Mouse (Mus musculus) urinary bladder, postnatal 14 days (tissue): ENCODE results near the gene Spsb4.

ENCODE experiments used
- DNase-seq: peaks from one replicate; pipeline ENCODE4 v3.0.0; 2021; ENCODE audit warnings: low spot score

Spsb4 gene

DNA sequence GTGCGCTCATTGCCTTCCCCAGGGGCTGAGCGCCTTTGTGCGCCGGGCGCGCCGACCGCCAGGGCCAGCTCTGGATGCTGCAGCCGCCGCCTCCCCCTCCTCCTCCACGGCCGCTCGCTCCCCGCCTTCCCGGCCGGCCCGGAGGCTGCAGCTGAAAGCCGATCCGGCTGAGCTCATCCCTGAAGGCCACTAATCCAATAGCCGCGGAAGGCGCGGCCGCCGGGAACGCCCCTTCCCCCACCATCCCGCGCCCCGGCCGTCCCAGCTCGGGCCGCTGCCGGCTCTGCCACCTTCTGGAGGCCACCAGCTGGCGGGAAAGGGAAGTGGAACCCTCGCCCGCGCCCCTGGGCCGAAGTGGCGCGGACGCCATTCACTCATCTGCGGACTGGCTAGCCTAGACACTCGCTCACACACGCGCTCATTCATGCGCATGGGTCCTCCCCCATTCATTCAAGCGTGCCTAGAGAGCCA lies at the start of gene Spsb4:
TSS of gene Spsb4 (minus strand) at position 167 of the 471 bp plus-strand sequence.
- DNase-seq = peak; percentile 78

DNA sequence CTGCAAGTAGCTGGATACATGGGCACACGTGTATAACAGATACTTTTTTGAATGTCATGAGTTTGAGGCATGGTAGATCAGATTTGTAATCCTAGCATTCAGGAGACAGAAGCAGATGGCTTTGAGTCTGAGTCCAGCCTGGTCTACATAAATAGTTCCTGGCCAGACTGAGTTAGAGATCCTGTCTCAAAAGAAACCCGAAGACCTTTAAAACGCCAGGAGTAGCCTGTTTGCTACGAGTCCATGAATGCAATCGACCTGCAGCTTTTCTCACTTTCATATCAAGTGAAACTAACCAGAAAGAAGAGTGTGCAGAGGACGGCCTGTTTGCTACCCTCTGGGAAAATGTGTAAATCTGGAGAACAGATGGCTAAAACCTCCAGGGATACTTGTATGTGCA lies 49.1 kb upstream of the Spsb4 start:
- no peak for DNase-seq

DNA sequence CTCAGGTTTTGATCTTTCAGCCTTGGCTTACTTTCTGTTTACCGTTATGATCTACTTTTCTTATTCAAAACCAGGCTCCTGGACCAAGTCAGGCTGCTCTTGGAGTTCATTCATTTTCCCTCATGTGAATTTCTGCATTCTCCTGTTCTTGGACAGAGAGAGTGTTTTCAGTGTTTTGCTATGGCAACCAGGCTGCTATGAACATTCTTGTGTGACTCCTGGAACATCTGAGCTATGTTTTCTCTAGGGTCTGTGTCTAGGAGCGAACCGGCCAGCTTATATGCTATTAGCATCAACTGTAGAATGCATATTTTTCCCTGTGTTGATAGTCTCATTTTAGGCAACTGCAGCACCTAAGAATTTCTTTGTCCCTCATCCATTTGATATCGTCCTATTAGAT lies 47.2 kb upstream of the Spsb4 start:
- DNase-seq = no peak

DNA sequence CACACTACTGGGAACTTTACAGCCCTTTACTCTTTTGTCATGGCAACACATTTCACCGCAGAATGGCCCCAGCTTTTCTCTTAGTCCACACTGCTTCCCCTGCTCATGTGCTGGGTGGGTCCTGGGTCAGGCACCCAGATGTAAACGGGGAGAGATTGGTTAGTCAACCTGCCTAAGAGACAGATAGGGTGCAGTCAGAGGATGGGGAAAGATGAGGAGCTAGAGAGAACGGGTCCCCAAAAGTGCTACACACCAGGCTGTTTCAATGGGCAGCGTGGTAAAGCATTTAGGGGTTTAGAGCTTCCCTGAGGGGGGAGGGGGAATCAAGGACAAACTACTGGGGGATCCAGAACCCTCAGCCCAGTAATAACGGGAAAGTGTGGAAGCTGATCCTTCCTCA lies 46.6 kb upstream of the Spsb4 start:
- DNase-seq = no peak

DNA sequence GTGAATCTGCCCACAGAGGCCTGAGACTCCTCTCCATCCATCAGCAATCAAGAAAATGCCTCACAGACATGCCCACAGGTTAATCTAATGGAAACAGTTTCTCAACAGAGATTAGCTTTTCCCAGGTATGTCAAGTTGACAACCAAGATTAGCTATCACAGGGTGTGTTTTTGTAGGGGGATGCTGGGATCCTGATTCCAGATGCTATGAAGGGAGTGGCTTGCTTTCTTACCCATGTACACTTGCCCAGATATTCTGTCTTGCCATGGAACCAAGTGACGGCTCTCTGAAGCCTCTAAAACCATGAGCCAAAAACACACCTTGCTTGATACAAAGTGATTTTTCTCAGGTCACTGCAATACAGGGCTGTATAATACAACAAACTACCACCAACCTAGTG lies 45.5 kb upstream of the Spsb4 start:
- no peak for DNase-seq

DNA sequence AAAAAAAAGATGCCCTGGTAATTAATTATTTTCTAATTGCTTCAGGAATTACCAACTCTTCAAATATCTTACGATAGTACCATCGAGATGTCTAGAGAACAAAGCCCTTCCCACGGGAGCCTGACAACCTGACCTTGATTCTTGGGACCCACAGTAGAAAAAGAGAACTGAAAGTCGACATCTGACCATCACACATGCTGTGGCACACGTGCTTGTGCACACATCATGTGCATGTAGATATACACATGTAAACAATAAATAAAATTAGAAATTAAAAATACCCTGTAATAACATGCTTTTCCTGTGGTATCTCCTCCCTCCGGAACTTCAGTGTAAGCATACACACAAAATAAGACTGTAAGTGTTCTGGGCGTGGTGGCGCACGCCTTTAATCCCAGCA lies 43.1 kb upstream of the Spsb4 start:
- no peak for DNase-seq

DNA sequence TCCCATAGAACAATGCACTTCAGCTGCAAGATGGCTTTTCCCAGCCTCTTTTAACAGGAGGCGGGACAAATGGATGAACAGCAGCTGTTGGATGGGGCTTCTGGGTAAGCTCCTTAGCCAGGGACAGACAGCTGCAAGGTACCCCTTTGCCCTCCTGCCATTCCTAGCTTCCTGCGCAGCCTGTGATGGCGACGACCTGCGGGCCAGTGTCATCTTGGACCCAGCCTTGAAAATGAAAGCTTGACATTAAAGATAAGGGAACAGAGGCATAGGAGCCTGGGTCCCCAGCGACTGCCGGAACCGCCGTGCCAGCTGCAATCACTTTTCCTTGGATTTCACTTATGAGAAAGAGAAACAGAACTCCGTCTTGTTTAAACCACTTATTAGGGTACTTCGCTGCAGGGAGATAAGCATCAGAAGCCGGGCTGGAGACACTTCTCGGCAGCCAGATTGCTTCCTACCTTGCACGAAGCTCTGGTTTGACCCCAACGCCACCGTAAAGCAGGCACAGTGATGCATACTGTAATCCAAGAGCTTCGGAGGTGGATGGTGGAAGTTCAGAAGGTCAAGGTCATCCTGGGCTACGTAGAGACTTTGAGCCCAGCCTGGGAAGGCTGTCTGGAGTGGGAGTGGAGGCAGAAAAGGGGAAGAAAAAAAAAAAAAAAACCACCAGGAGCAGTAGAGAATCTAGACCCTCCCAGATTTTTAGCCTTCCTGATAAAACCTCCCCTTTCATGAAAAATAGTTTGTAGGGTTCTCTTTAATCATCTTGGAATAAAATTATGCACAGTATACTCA lies 38.1 kb upstream of the Spsb4 start:
- DNase-seq = no peak

DNA sequence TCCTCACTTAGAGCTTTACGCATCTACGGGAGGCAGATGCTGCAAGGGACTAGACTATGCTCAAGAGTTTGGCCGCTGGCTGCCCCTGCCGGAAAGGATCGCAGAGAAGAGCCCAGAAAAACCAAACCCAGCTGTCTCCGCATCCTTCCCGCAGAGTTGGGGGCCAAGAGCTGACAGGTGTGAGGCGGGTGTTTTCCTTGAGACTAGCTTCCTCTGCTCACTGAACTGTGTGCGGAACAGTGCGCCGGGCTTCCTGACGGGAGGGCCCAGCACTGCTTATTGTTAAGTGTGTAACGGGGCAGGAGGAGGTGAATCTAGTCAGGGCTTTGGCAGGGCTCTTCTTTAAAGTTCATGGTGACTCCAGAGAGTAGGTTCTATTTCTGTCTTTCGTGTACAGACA lies 37.3 kb upstream of the Spsb4 start:
- DNase-seq = no peak

DNA sequence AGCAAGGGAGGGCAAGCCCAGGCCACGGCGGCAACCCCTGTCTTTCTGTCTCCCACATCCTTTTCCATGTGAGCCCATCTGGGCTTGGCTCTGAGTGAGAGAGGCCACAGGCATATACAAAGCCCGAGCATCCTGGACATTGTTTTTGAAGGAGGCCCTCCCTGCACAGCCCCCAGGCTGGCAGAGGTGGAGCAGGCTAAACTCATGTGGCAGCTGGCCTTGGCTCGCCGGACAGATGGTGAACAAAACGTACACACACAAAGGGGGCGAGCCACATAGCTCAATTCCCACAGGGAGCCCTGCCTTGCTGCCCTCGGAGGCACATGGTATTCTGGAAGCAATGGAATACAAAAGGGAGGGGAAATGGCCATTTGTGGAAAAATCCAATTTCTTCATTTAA lies 32.5 kb upstream of the Spsb4 start:
- DNase-seq = no peak

DNA sequence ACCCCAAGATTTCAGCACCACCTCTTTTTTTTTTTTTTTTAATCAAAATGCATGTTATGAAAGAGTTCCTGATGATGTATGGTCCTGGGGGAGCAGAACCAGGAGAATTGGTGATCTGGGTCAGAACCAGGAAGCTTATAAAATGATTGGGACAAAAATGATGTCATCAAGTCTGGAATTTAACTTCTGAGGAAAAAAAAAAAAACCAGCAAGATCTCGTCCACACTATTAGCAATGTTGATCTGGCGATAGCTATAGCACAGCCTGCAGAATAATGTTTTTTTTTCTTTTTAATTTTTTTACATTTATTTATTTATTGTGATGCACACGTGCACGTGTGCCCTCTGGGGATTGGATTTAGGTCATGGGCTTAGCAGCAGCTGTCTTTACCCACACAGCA lies 27.6 kb upstream of the Spsb4 start:
- DNase-seq = no peak

DNA sequence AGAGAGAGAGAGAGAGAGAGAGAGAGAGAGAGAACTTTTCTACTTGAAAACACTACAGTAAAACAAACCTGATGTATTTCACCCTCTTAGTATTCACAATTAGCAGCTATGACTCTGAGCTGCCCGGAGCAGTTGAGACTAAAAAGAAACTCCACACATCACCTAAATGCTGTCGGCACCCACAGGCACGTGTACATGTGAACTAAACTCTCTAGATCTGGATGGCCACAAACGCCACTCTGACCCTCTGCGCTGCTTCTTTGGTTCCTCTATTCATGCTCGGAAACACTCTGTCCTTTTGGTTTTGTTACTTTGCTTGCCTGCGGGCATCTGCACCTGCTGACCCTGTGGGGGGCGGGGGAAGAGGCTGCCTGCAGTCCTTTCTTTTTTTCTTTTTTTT lies 23.0 kb upstream of the Spsb4 start:
- DNase-seq = no peak

DNA sequence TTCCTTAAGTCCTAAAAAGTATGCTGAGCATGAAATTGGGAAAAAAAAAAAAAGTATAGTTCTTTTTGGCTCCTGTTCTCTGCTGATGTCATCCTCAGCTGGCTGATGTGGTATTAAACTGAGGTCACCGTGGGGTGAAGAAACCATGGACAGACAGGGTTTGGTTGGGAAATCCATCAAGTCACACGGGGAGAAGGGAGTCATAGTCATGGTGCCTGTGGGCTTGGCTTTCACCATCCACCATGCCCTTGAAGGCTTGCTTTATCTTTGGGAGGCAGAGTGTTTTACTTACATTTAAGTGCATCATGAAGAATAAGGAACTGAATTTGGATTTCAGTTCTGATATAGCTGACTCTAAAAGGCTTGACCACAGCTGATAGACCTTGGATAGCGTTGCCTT lies 19.4 kb upstream of the Spsb4 start:
- DNase-seq = no peak

DNA sequence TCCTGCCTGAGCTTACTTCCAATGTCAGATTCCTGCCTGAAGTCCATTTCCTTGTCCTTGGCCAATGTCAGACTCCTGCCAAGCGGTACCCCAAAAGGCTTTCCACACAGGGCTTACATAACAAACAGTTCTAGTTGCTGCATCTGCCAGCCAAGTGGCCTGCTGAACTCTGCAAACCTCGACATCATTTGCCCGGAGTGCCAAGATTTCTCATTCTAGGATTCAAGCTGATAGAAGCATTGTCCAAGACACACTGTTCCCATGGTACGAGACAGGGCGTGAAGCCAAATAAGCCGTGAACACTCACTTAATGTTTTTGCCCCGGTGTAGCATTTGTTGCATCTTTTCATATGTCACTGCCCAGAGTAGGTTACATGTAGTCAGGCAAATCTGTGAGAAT lies 18.0 kb upstream of the Spsb4 start:
- DNase-seq = no peak

DNA sequence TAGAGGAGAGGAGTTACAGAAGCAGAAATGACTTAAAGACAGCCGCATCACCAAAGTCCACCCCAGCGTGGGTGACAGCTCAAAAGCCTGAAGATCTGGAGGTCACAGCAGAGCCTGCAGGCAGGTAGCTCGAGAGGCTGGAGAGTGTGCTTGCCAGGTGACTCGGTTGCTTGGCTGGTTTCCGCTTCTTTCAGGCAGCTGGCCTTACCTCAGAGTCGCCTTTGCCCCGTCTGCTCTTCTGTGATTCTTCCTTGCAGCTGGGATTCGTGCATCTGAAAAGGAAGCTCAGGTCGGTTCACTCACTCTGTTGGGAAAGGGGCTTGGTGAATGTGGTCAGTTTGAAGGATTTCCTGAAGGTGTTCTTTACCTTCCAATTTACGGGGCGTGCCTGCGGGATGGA lies 8.7 kb upstream of the Spsb4 start:
- no peak for DNase-seq

DNA sequence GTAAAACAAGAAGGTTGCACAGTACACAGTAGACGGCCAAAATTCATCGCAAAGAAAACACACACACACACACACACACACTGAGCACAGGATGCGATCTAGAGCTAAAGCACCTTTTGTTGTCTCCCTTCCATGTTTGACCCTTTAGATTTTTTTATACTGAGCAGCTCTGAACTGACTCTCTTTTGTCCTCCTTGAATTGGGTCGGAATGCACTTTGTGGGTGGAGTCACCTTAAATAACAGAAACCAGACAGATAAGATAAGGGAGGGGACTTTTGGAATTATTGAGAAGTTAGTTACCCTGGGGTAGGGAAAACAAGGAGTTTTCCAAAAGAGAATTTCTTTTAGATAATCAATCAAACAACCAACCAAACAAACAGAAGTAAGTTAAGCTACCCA lies 7.4 kb upstream of the Spsb4 start:
- DNase-seq = no peak

DNA sequence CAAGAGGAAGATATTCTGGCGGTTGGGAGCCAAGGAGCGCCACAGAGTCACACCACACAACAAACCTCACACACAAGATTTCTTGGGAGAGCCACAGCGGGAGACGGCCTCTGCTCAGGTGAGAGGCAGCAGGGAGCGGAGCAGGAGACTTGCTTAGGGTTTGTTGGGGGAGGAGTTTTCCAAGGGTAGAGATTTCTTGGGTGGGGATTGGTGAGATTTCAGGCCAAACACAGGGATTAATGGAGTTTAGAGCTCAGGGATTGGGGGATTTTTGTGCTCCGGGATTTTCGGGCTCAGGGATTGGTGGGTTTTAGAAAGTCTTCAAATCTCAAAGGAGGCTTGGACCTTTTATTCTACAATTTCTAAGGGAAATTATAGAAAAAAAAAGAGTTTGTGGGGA lies 5.8 kb upstream of the Spsb4 start:
- no peak for DNase-seq

DNA sequence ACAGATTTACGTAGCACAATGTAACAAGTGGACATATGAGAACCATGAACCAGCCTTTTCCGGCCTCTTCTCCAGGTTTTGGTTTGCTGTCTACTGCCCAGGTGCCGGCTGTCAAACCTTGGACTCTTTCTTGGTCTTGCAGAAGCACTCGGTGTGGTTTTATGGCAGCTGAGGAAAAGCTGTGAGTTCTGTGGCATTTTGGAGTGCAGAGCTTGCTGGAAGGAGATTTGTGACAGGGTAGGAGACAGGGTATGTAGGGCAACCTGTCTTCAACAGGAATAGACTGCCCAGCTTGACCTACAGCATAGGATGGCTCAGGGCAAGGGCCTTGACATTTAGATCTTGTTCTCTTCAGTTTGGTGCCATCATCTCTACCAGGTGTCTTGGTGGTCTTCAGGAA lies 4.3 kb upstream of the Spsb4 start:
- DNase-seq = no peak

DNA sequence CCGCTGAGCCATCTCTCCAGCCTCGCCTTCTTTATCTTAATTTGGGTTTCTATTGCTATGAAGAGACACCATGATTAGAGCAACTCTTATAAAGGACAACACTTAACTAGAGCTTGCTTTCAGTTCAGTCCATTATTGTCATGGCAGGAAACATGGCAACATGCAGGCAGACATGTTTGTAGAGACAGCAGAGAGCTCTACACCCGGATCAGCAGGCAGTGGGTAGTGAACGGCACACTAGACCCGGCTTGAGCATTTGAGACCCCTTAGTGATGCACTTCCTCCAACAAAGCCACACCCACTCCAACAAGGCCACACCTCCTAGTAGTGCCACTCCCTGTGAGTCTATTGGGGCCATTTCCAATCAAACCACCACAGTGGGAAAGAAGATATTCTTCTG lies 3.7 kb upstream of the Spsb4 start:
- no peak for DNase-seq

DNA sequence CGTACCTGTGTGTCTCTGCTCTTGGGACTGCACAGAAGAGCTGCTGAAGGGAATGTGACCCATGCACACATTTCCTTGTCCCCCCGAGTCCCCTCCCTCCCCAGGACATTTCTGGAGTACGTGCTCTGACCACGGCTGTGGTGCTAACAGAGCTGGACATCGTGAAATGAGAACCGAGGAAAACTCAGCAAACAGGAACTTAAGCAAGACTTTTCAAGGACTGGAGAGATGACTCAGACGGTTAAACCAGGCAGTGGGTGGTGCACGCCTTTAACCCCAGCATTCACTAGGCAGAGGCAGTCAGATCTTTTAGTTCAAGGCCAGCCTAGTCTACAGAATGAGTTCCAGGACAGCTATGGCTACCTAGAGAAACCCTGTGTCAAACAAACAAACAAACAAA lies 1.5 kb upstream of the Spsb4 start:
- DNase-seq = no peak

DNA sequence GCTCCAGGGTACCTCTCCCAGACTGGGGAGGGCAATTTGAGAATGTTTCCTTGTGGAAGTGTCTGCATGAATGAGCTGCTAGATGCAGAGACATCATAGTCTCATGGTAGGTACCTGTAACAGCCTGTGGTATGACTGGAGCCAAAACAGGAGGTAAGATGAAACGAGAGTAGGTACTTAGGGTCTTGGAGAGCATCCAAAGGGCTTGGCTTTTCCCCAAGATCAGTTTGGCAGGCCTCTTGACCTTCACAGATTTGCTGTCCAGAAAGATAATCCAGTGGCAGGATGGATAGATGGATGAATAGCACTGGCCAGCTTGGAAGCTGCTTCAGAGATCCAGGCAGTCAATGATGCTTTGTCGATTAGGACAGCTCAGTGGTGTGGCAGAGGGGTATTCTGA lies 1.0 kb upstream of the Spsb4 start:
- DNase-seq = no peak

DNA sequence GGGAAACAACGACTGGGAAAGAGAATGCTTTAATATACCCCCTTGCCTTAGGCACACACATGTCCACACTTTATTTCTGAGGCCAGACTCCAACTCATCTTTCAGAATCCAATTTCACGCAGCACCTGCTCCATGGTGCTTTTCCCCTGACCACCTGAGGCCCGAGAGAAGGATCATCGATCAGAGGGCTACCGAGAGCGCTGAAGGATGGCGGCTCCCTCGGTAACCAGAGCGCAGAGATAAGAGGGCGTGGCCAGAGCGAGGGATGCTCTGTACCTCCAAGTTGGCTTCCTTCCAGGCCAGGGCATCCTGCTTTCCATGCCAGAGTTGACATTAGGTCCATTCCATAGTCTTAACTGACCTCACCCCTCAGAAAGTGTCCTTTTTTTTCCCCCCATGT lies 588 bp upstream of the Spsb4 start:
- DNase-seq = no peak

DNA sequence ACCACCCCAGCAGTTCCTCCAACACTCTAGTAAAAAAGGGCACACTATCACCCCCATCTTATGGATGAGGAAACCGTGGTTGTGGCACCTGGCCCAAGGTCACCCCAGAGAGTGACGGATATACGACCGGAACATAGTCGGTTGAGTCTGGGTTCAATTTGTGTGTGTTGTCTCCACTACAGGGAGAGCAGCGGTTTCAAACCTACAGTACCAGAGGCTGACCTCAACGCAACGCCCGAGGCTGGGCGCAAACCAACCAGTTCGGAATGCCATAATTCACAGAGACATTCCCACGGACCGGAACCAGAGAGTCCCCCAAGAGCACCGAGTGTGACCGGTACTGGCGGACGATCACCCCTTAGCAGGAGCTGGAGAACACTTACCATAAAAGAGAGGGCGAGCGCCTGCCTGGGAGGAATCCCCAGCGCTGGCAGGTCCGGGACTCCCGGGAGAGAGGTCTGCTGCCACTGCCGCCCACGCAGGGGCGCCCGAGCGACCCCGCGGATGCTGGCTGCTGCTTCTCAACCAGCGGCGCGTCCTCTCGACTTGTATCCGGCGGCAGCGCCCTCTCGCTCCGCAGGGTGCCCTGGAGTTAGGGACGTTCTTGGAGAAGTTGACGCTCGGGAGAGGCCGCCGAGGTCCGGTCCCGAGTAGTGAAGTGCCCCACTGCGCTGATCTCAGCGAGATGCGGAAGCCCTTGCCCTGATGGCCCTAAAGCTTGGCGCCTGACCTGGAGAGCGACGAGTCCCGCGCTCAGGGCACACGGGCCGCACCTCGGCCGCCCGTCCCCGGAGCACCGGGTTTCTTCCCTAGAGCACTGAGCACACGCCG lies 617 bp downstream of the Spsb4 start:
- DNase-seq = peak; percentile 30

DNA sequence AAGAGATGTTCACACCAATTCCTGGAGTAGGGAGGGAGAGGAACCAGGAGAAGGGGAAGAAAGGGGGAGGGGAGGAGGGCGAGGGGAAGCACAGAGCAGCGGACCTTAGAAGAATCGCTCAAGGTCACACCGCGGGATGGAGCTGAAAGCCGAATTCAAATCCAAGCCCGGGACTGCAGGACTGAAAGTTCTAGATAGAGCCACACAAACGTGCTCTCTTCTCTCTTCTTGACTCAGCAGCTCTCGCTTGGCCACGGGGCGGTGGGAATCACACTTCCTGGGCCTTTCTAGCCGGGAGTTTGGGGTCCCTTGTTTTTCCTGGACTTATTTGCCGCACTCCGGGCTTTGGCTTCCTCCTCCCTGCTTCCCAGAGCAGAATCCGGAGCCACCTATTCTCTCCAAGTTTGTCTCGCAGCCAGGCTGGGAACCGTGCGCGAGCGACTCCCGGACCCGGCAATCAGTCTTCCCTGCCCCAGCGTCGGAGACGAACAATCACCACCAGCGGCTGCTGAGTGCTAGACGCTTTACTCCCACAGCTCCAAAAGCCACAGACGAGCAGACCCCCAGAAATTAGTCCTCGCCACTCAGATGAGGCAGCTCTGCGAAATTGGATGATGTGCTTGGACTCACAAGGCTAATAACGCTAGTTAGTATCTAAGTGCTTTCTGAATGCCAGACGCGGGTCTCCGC lies 1.4 kb downstream of the Spsb4 start:
- no peak for DNase-seq
